Mouse (Mus musculus) limb, embryonic 11.5 days (tissue): Measurements from ENCODE around the gene Sh3bp1. TPM values are rescaled to one million over a fixed set of nuclear protein-coding genes. Genes with fewer than 3 reads are reported as not detected.
A peak's percentile ranks its signal among the peaks of the same experiment; 100 is the strongest.

Experiments used
- ATAC-seq: fragments of 200-750 bp; cut with Nextera tagmentation; 2 replicates; pipeline ENCODE4 v1.8.0; 2017; ENCODE audit warnings: low read depth; ENCODE audit not compliant: insufficient number of reproducible peaks, low FRiP score, low TSS enrichment
- DNase-seq: peaks from one replicate; pipeline ENCODE4 v3.0.0-alpha.2; 2015; ENCODE audit warnings: low spot score
- H3K27ac ChIP-seq: fragments of 300-500 bp; sonication (generic); replicated peaks from 2 replicates; pipeline ENCODE4 v1.5.1; 2014; ENCODE audit warnings: low read depth, mild to moderate bottlenecking, low read length
- H3K27me3 ChIP-seq: fragments of 300-500 bp; sonication (generic); 2 replicates; pipeline ENCODE4 v1.6.1; 2014; ENCODE audit warnings: mild to moderate bottlenecking, low read length, mixed read lengths; ENCODE audit not compliant: control insufficient read depth, insufficient read depth
- H3K36me3 ChIP-seq: fragments of 300-500 bp; sonication (generic); 2 replicates; pipeline ENCODE4 v1.6.1; 2014; ENCODE audit warnings: mild to moderate bottlenecking, low read length, moderate library complexity, mixed read lengths; ENCODE audit not compliant: control insufficient read depth, insufficient read depth
- H3K4me1 ChIP-seq: fragments of 300-500 bp; sonication (generic); 2 replicates; pipeline ENCODE4 v1.6.1; 2014; ENCODE audit warnings: low read length, mixed read lengths; ENCODE audit not compliant: control insufficient read depth, insufficient read depth
- H3K4me2 ChIP-seq: fragments of 300-500 bp; sonication (generic); 2 replicates; pipeline ENCODE4 v1.6.1; 2014; ENCODE audit warnings: low read depth, mild to moderate bottlenecking, moderate library complexity; ENCODE audit not compliant: severe bottlenecking
- H3K4me3 ChIP-seq: fragments of 300-500 bp; sonication (generic); 2 replicates; pipeline ENCODE4 v1.5.1; 2014; ENCODE audit warnings: low read depth, low read length
- H3K9ac ChIP-seq: fragments of 300-500 bp; sonication (generic); 2 replicates; pipeline ENCODE4 v1.6.1; 2014; ENCODE audit warnings: mild to moderate bottlenecking, low read length
- H3K9me3 ChIP-seq: fragments of 300-500 bp; sonication (generic); 2 replicates; pipeline ENCODE4 v1.6.1; 2016; ENCODE audit warnings: low read length; ENCODE audit not compliant: control insufficient read depth
- WGBS: fragments of 180-500 bp; shearing (Covaris S2); extraction: QIAGEN DNeasy Blood & Tissue Kit; methylation state at CpG from one replicate; pipeline ENCODE4 v1.1.7; 2014; 5-methylcytosine and 5-hydroxymethylcytosine counted together
- polyA plus RNA-seq: library from polyadenylated mRNA; unstranded; fragments of >200 nt; fragmentation: Nextera tagmentation; extraction: Ambion mirVana; gene quantifications from 2 replicates; pipeline ENCODE4 v1.2.1, GENCODE M21; 2014

Gene Sh3bp1
- polyA plus RNA-seq, 1 experiment from 2014 or later = 45.0 TPM

- Histone ChIP-seq H3K4me3 (peak overlapping the region; percentile 85), H3K36me3 (peaks cover 5% of the 10 kb centered on the region; the same call in 1 of the 2 replicates), H3K9ac (peak overlapping the region; percentile 86), H3K27me3 (no peaks in the 10 kb centered on the region), H3K4me1 (peaks cover 20% of the 10 kb centered on the region), H3K4me2 (peak overlapping the region; percentile 95), H3K27ac (peak overlapping the region; percentile 85), H3K9me3 (no peaks in the 10 kb centered on the region)
- ATAC-seq (peak; percentile 33; the same call in 1 of the 2 replicates), DNase-seq (peak; percentile 56)
- WGBS = under 1% methylated on average over 77 of the region's 87 CpGs
Observed at GRCm38 (mm10) chr15:78914091-78914822, 14.7 kb downstream of the Sh3bp1 start.

GRCm38 (mm10) chr15:78914823-78915659 is 15.5 kb downstream of the Sh3bp1 start:
- Histone ChIP-seq H3K9ac (peak overlapping the region; percentile 86), H3K36me3 (peaks cover 5% of the 10 kb centered on the region; the same call in 1 of the 2 replicates), H3K27ac (no peak overlapping the region), H3K4me3 (peak overlapping the region; percentile 85), H3K4me1 (peaks cover 20% of the 10 kb centered on the region), H3K4me2 (peak overlapping the region; percentile 95), H3K27me3 (no peaks in the 10 kb centered on the region), H3K9me3 (no peaks in the 10 kb centered on the region)
- DNase-seq = no peak
- WGBS = 52% methylated on average over 8 of the region's 8 CpGs
- ATAC-seq = no peak

GRCm38 (mm10) chr15:78915660-78916017 is 16.1 kb downstream of the Sh3bp1 start:
- H3K4me1 ChIP-seq = peaks cover 20% of the 10 kb centered on the region
- ATAC-seq (no peak), DNase-seq (peak; percentile 74)
- H3K4me3 ChIP-seq = peak overlapping the region; percentile 85
- WGBS = 7% methylated on average over 8 of the region's 8 CpGs
- H3K9ac ChIP-seq = no peak overlapping the region
- H3K9me3 ChIP-seq = no peaks in the 10 kb centered on the region
- peak overlapping the region; percentile 95 for H3K4me2 ChIP-seq
- peaks cover 3% of the 10 kb centered on the region; the same call in 1 of the 2 replicates for H3K36me3 ChIP-seq
- no peak overlapping the region for H3K27ac ChIP-seq
- H3K27me3 ChIP-seq = no peaks in the 10 kb centered on the region

GRCm38 (mm10) chr15:78916052-78916826 is 16.7 kb downstream of the Sh3bp1 start:
- no peak overlapping the region for H3K27ac ChIP-seq
- peak overlapping the region; percentile 95 for H3K4me2 ChIP-seq
- peak overlapping the region; percentile 85 for H3K4me3 ChIP-seq
- peaks cover 20% of the 10 kb centered on the region for H3K4me1 ChIP-seq
- WGBS = 63% methylated on average over 12 of the region's 12 CpGs
- no peaks in the 10 kb centered on the region for H3K9me3 ChIP-seq
- peak overlapping the region; percentile 45; the same call in 1 of the 2 replicates for H3K9ac ChIP-seq
- ATAC-seq (no peak), DNase-seq (no peak)
- H3K27me3 ChIP-seq = no peaks in the 10 kb centered on the region
- H3K36me3 ChIP-seq = peaks cover 3% of the 10 kb centered on the region; the same call in 1 of the 2 replicates

GRCm38 (mm10) chr15:78918126-78918525 is 18.6 kb downstream of the Sh3bp1 start:
- peaks cover 3% of the 10 kb centered on the region; the same call in 1 of the 2 replicates for H3K36me3 ChIP-seq
- H3K4me1 ChIP-seq = peaks cover 17% of the 10 kb centered on the region
- no peak overlapping the region for H3K4me3 ChIP-seq
- H3K9me3 ChIP-seq = no peaks in the 10 kb centered on the region
- H3K27ac ChIP-seq = no peak overlapping the region
- H3K9ac ChIP-seq = no peak overlapping the region
- WGBS = 92% methylated on average over 23 of the region's 23 CpGs
- DNase-seq = no peak
- H3K4me2 ChIP-seq = no peak overlapping the region
- no peaks in the 10 kb centered on the region for H3K27me3 ChIP-seq
- ATAC-seq = no peak

GRCm38 (mm10) chr15:78919914-78920313 is 20.3 kb downstream of the Sh3bp1 start:
- no peak overlapping the region for H3K9ac ChIP-seq
- no peaks in the 10 kb centered on the region for H3K9me3 ChIP-seq
- H3K4me1 ChIP-seq = peaks cover 18% of the 10 kb centered on the region
- no peak overlapping the region for H3K4me3 ChIP-seq
- no peak for ATAC-seq
- peaks cover 3% of the 10 kb centered on the region; the same call in 1 of the 2 replicates for H3K36me3 ChIP-seq
- H3K4me2 ChIP-seq = no peak overlapping the region
- no peaks in the 10 kb centered on the region for H3K27me3 ChIP-seq
- 78% methylated on average over 12 of the region's 12 CpGs for WGBS
- H3K27ac ChIP-seq = no peak overlapping the region
- DNase-seq = no peak

- peaks cover 3% of the 10 kb centered on the region; the same call in 1 of the 2 replicates for H3K36me3 ChIP-seq
- H3K4me2 ChIP-seq = no peak overlapping the region
- H3K27ac ChIP-seq = no peak overlapping the region
- no peak overlapping the region for H3K4me3 ChIP-seq
- no peak for DNase-seq
- WGBS = 90% methylated on average over 7 of the region's 7 CpGs
- H3K4me1 ChIP-seq = peaks cover 18% of the 10 kb centered on the region
- no peaks in the 10 kb centered on the region for H3K27me3 ChIP-seq
- H3K9me3 ChIP-seq = no peaks in the 10 kb centered on the region
- H3K9ac ChIP-seq = no peak overlapping the region
- ATAC-seq = no peak
Observed at GRCm38 (mm10) chr15:78922700-78923099, 23.1 kb downstream of the Sh3bp1 start.

- Histone ChIP-seq H3K36me3 (no peaks in the 10 kb centered on the region), H3K4me3 (no peak overlapping the region), H3K9ac (peak overlapping the region; percentile 5; the same call in 1 of the 2 replicates), H3K4me2 (no peak overlapping the region), H3K27ac (no peak overlapping the region), H3K9me3 (no peaks in the 10 kb centered on the region), H3K27me3 (no peaks in the 10 kb centered on the region), H3K4me1 (peaks cover 18% of the 10 kb centered on the region)
- 41% methylated on average over 6 of the region's 6 CpGs for WGBS
- ATAC-seq = no peak
- no peak for DNase-seq
Observed at GRCm38 (mm10) chr15:78923585-78923984, 24.0 kb downstream of the Sh3bp1 start.
